Mouse (Mus musculus) MN1 (cell line): Measurements from ENCODE around the gene Lmna.

Experiments used
- DNase-seq: peaks from one replicate; pipeline ENCODE4 v3.0.0-alpha.2; 2016; ENCODE audit warnings: low spot score

The Lmna gene

DNA sequence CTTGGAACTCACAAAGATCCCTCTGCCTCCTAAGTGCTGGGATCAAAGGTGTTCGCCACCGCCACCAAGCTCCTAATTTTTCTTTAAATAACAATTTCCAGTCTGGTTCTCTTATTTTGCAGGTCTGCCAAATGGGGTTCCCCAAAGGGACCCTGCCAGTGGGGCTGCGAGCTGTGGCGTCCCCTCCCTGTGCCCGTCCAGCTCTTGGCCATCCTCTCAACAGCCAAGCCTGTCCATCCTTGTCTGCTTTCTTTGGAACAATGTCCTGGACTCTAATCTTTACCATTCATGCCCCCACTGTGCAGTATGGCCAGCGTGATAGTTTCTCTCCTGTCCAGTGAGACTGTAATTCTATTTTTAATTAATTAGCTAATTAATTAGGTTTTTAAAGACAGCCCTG lies 11.4 kb upstream of the Lmna start:
- no peak for DNase-seq

DNA sequence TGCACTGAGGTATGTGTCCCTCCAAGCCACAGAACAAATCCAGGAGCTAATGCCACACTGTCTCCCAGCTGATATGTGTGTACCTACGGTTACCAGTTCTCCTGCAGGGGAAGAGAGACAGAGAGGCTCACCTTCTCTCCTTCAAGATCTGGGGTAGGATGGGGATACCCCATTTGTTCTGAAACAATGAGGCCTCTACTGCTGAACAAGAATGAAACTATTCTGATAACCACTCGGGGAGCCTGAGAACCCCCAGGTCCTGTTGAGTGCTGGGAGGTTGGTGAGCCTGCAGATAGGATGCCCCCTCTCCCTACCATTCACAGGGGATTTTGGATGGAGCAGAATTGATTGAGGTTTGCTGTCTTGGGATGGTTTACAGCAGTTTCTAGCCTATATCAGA lies 10.3 kb upstream of the Lmna start:
- no peak for DNase-seq

DNA sequence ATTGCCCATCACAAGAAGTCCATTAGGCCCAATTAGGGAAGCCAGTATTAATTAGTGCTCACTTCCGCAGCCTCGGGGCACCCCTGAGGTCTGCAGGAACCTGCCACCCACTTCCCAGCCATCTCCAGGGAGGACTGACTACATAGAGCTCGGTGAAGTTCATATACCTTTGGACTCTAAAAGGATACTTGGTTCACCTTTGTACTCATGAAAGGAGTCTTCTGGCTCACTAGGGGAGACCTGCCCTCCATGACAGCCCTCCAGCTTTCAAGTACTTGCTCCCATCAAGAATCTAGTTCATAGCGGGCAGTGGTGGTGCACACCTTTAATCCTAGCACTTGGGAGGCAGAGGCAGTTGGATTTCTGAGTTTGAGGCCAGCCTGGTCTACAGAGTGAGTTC lies 8.7 kb upstream of the Lmna start:
- DNase-seq: no peak

GRCm38 (mm10) chr3:88516407-88516806 lies 6.7 kb upstream of the Lmna start:
- no peak for DNase-seq

GRCm38 (mm10) chr3:88515095-88515386 lies 5.3 kb upstream of the Lmna start:
- no peak for DNase-seq

DNA sequence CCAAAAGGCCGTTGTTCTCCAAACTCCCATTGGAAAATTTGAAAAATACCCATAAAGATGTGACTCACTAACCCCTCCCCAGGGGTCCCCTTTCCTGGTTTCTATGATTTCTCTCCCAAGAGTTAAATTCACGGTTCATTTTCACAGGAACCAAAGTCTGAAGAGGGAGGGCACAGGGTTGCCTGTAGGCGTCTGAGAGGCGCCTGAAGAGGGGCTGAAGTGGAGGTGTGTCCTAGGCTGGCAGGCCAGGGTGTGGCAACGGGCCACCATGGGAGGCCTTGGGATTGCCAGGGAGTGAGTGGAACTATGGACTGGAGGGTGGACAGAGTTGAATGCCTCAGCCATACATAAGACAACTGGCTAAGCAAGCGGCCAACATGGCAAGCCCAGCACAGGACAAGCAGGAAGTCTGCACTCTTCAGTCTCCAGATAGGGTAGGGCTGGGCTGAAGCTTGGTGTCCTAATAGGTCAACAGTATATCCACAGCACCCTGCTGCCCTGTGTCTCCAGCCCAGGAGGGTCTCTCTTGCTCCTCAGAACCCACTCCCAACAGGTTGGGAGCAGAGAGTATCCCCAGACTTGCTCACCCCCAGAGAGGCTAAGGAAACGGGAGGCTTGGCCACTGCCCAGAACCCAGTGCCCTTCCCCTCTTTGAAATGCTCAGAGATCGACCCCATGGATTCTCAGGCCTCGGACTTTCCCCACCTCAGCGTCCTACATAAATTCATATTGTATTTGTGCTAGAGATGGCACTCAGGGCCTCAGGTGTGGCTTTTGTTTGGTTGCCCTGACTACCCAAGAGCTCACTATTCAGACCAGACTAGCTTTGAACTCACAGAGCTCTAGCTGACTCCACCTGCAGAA lies 4.7 kb upstream of the Lmna start:
- no peak for DNase-seq

GRCm38 (mm10) chr3:88513546-88514115 lies 3.9 kb upstream of the Lmna start:
- DNase-seq: no peak

GRCm38 (mm10) chr3:88512896-88513545 lies 3.3 kb upstream of the Lmna start:
- DNase-seq: peak; percentile 72

DNA sequence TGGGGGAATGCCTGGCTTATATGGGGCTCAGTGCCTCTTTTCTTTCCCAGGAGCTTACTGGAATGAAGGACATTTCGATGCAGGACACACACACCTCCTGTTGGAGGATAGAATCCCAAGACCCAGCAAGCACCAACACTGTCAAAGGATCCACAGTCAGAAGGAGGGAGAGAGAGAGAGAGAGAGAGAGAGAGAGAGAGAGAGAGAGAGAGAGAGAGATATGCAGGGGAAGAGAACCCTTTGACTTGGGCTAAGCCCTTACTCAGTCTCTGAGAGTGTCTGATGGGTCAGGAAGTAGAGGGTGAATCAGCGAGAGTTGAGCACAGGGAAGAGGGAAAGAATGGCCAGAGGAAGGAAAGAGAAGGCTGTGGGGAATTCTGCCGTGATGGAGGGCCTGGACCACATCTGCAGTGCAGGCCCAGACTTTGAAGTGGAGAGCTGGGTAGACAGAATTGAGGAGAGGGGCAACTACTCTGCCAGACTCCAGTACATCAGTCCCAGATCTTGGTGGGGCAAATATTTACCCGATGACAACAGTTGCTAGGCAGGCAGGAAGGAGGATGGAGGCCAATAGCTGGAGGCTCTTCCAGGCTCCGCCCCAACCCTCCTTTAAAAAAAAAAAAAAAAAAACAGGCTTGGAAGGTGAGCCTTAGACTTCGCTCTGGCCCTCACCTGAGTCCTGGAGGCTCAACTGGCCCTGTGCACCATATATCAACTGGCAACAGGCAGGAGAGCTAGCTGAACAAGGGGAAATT lies 2.6 kb upstream of the Lmna start:
- DNase-seq: peak; percentile 86

DNA sequence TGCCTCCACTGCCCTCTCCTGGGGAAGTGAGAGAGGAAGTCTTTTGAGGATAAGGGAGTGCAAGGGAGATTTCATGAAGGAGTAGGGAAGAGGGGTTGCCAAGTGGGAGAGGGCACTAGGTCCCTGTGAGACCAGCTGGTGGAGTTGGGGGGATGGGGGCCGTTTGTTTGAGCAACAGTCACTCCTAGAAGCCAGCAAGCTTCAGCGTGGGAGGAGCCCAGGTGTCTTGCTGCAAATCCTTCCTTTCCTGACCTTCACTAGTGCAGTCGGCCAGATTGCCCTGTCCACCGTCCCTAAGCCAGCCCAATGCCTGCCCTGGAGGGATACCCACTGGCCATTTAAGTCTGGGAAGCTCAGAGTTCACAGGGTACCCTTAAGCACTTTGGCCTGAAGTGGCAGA lies 1.8 kb upstream of the Lmna start:
- DNase-seq: no peak

GRCm38 (mm10) chr3:88510421-88511289 lies 899 bp upstream of the Lmna start:
- peak; percentile 20 for DNase-seq

GRCm38 (mm10) chr3:88509250-88509649 lies 506 bp downstream of the Lmna start:
- no peak for DNase-seq

GRCm38 (mm10) chr3:88505765-88506164 lies 4.0 kb downstream of the Lmna start:
- no peak for DNase-seq

- DNase-seq: no peak
Observed at GRCm38 (mm10) chr3:88505081-88505480, 4.7 kb downstream of the Lmna start.

DNA sequence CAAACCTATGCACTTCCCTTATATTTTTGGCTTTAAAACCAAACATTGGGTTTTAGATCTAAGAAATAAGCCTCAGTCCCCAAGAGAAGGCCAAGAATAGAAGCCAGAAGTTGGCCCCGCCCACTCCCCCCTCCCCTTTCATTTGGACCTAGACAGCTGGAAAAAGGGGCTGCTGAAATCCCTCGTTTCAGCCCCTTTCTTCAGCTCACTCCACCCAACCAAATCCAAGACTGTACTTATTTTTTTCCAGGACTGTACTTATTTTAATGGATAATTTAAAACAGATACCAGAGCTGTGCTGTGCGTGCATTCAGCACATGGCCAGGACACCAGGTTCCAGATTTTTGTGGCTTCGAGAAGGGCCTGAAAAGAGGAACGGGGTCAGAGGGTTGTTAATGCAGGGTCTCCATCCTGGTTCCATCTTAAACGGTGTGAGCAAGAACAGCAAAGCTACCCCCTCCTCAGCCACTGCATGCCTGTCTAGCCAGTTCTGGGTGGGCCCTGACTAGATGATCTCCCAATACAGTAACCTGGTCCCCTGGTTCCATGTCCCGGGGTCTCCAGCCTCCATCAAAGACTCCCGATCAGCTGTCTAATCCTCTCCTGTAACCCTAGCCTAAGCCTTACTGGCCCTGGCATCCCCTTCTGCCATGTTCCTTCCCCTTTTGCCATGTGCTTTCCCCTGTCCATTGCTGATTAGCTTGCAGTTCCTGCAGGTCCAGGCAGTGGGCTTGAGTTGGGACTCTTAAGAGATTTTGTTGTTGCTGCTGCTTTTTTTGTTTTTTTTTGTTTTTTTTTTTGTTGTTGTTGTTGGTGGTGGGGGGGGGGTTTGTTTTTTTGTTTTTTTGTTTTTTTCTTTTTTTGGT lies 5.6 kb downstream of the Lmna start:
- peak; percentile 72 for DNase-seq

- peak; percentile 67 for DNase-seq
Observed at GRCm38 (mm10) chr3:88503505-88503863, 6.3 kb downstream of the Lmna start.

- DNase-seq: peak; percentile 94
Observed at GRCm38 (mm10) chr3:88502641-88503504, 6.9 kb downstream of the Lmna start.

- peak; percentile 64 for DNase-seq
Observed at GRCm38 (mm10) chr3:88502031-88502571, 7.7 kb downstream of the Lmna start.

GRCm38 (mm10) chr3:88501366-88502030 lies 8.3 kb downstream of the Lmna start:
- DNase-seq: no peak
